Mouse (Mus musculus): ENCODE results near the gene Gm20388. TPM values are rescaled to one million over a fixed set of nuclear protein-coding genes. Genes with fewer than 3 reads are reported as not detected.

Gm20388 gene
- polyA plus RNA-seq, 2 experiments = 8.5 TPM; not detected in 1

- TF ChIP-seq EP300 (IDR thresholded peaks at IDR 0.05; ENCODE audit: low read depth) = no peak
- TF ChIP-seq CTCF (IDR thresholded peaks at IDR 0.05; ENCODE audit: low read depth) = no peak
- ATAC-seq (ENCODE audit: insufficient read depth) = no peak; the same call in 1 of the 2 replicates
- H3K4me3 ChIP-seq (ENCODE audit: insufficient read depth in 1 of 2, low read depth in 2 of 2, low read length in 2 of 2) = no peak overlapping the region
- no peak overlapping the region for H3K27ac ChIP-seq
- H3K4me1 ChIP-seq (replicated peaks; ENCODE audit: control insufficient read depth in 2 of 2, insufficient read depth in 2 of 2, low read length in 1 of 2) = peaks cover 0 to 10% of the 10 kb centered on the region in 2 experiments; a peak in 1 of 4 replicates
- no peaks in the 10 kb centered on the region for H3K36me3 ChIP-seq (replicated peaks; ENCODE audit: control insufficient read depth, insufficient read depth, low read depth)
- no peak for DNase-seq (ENCODE audit: low read depth in 3 of 3, low spot score in 3 of 3)
- no peak overlapping the region for H3K9ac ChIP-seq (replicated peaks)
- WGBS (ENCODE audit: insufficient replicate concordance) = 62% methylated on average over 11 of the region's 11 CpGs
- H3K4me2 ChIP-seq (ENCODE audit: low read depth) = no peak overlapping the region
- no peaks in the 10 kb centered on the region for H3K27me3 ChIP-seq (ENCODE audit: control insufficient read depth, insufficient read depth, low read length)
- H3K9me3 ChIP-seq (ENCODE audit: control insufficient read depth, low read length) = no peaks in the 10 kb centered on the region
Observed at GRCm38 (mm10) chr8:120619235-120620180, 708.9 kb downstream of the Gm20388 start.

GRCm38 (mm10) chr8:120620441-120620840 lies 709.8 kb downstream of the Gm20388 start:
- no peak for TF ChIP-seq EP300 (IDR thresholded peaks at IDR 0.05; ENCODE audit: low read depth)
- WGBS (ENCODE audit: insufficient replicate concordance) = 46% methylated on average over 7 of the region's 7 CpGs
- no peak overlapping the region for H3K4me3 ChIP-seq (ENCODE audit: insufficient read depth in 1 of 2, low read depth in 2 of 2, low read length in 2 of 2)
- no peaks in the 10 kb centered on the region for H3K27me3 ChIP-seq (ENCODE audit: control insufficient read depth, insufficient read depth, low read length)
- no peak overlapping the region for H3K4me2 ChIP-seq (ENCODE audit: low read depth)
- H3K27ac ChIP-seq = no peak overlapping the region
- H3K36me3 ChIP-seq (replicated peaks; ENCODE audit: control insufficient read depth, insufficient read depth, low read depth) = no peaks in the 10 kb centered on the region
- H3K9me3 ChIP-seq (ENCODE audit: control insufficient read depth, low read length) = no peaks in the 10 kb centered on the region
- ATAC-seq (ENCODE audit: insufficient read depth) = peak; percentile 19; the same call in 1 of the 2 replicates
- H3K9ac ChIP-seq (replicated peaks) = no peak overlapping the region
- H3K4me1 ChIP-seq (replicated peaks; ENCODE audit: control insufficient read depth in 2 of 2, insufficient read depth in 2 of 2, low read length in 1 of 2) = peaks cover 0 to 10% of the 10 kb centered on the region in 2 experiments; a peak in 1 of 4 replicates
- DNase-seq (ENCODE audit: low read depth in 3 of 3, low spot score in 3 of 3) = no peak

- no peak overlapping the region for H3K4me2 ChIP-seq (ENCODE audit: low read depth)
- no peak overlapping the region for H3K4me3 ChIP-seq (ENCODE audit: insufficient read depth in 1 of 2, low read depth in 2 of 2, low read length in 2 of 2)
- ATAC-seq (ENCODE audit: insufficient read depth) = no peak
- TF ChIP-seq EP300 (IDR thresholded peaks at IDR 0.05; ENCODE audit: low read depth) (no peak), CTCF (IDR thresholded peaks at IDR 0.05; ENCODE audit: low read depth) (no peak)
- peaks cover 0 to 10% of the 10 kb centered on the region in 2 experiments; a peak in 1 of 4 replicates for H3K4me1 ChIP-seq (replicated peaks; ENCODE audit: control insufficient read depth in 2 of 2, insufficient read depth in 2 of 2, low read length in 1 of 2)
- no peaks in the 10 kb centered on the region for H3K27me3 ChIP-seq (ENCODE audit: control insufficient read depth, insufficient read depth, low read length)
- H3K36me3 ChIP-seq (replicated peaks; ENCODE audit: control insufficient read depth, insufficient read depth, low read depth) = no peaks in the 10 kb centered on the region
- H3K9me3 ChIP-seq (ENCODE audit: control insufficient read depth, low read length) = no peaks in the 10 kb centered on the region
- DNase-seq (ENCODE audit: low read depth in 3 of 3, low spot score in 3 of 3) = no peak
- H3K27ac ChIP-seq = no peak overlapping the region
- H3K9ac ChIP-seq (replicated peaks) = no peak overlapping the region
- 69% methylated on average over 14 of the region's 14 CpGs for WGBS (ENCODE audit: insufficient replicate concordance)
Observed at GRCm38 (mm10) chr8:120622161-120622560, 711.5 kb downstream of the Gm20388 start.

- H3K4me3 ChIP-seq (ENCODE audit: insufficient read depth in 1 of 2, low read depth in 2 of 2, low read length in 2 of 2) = no peak overlapping the region
- no peaks in the 10 kb centered on the region for H3K9me3 ChIP-seq (ENCODE audit: control insufficient read depth, low read length)
- peaks cover 0 to 10% of the 10 kb centered on the region in 2 experiments; a peak in 1 of 4 replicates for H3K4me1 ChIP-seq (replicated peaks; ENCODE audit: control insufficient read depth in 2 of 2, insufficient read depth in 2 of 2, low read length in 1 of 2)
- no peak overlapping the region for H3K4me2 ChIP-seq (ENCODE audit: low read depth)
- WGBS (ENCODE audit: insufficient replicate concordance) = 25% methylated on average over 2 of the region's 2 CpGs
- H3K36me3 ChIP-seq (replicated peaks; ENCODE audit: control insufficient read depth, insufficient read depth, low read depth) = no peaks in the 10 kb centered on the region
- H3K27me3 ChIP-seq (ENCODE audit: control insufficient read depth, insufficient read depth, low read length) = no peaks in the 10 kb centered on the region
- TF ChIP-seq EP300 (IDR thresholded peaks at IDR 0.05; ENCODE audit: low read depth) (no peak), CTCF (IDR thresholded peaks at IDR 0.05; ENCODE audit: low read depth) (no peak)
- H3K27ac ChIP-seq = no peak overlapping the region
- DNase-seq (ENCODE audit: low read depth in 3 of 3, low spot score in 3 of 3) (no peak), ATAC-seq (ENCODE audit: insufficient read depth) (peak; percentile 47; the same call in 1 of the 2 replicates)
- H3K9ac ChIP-seq (replicated peaks) = no peak overlapping the region
Observed at GRCm38 (mm10) chr8:120623608-120624007, 713.0 kb downstream of the Gm20388 start.

- no peak for DNase-seq (ENCODE audit: low read depth in 3 of 3, low spot score in 3 of 3)
- 63% methylated on average over 11 of the region's 11 CpGs for WGBS (ENCODE audit: insufficient replicate concordance)
- no peak overlapping the region for H3K4me3 ChIP-seq (ENCODE audit: insufficient read depth in 1 of 2, low read depth in 2 of 2, low read length in 2 of 2)
- TF ChIP-seq CTCF (IDR thresholded peaks at IDR 0.05; ENCODE audit: low read depth) (no peak), EP300 (IDR thresholded peaks at IDR 0.05; ENCODE audit: low read depth) (no peak)
- no peak overlapping the region for H3K4me2 ChIP-seq (ENCODE audit: low read depth)
- no peak for ATAC-seq (ENCODE audit: insufficient read depth)
- H3K9ac ChIP-seq (replicated peaks) = no peak overlapping the region
- no peak overlapping the region for H3K27ac ChIP-seq
- H3K4me1 ChIP-seq (replicated peaks; ENCODE audit: control insufficient read depth in 2 of 2, insufficient read depth in 2 of 2, low read length in 1 of 2) = peaks cover 0 to 10% of the 10 kb centered on the region in 2 experiments; a peak in 1 of 4 replicates
- no peaks in the 10 kb centered on the region for H3K27me3 ChIP-seq (ENCODE audit: control insufficient read depth, insufficient read depth, low read length)
- H3K36me3 ChIP-seq (replicated peaks; ENCODE audit: control insufficient read depth, insufficient read depth, low read depth) = no peaks in the 10 kb centered on the region
- H3K9me3 ChIP-seq (ENCODE audit: control insufficient read depth, low read length) = no peaks in the 10 kb centered on the region
Observed at GRCm38 (mm10) chr8:120626461-120626860, 715.8 kb downstream of the Gm20388 start.

Measured in liver, embryonic 14.5 days (tissue).